Mouse (Mus musculus) thymus, adult 2 months (tissue): Measurements from ENCODE around the gene Man2b1.

Experiments used
- CTCF ChIP-seq: fragments of 200-500 bp; IDR thresholded peaks from 2 replicates; pipeline ENCODE4 v1.5.1; 2012; ENCODE audit warnings: mild to moderate bottlenecking, control low read depth, low read length, moderate library complexity, borderline replicate concordance; ENCODE audit not compliant: control insufficient read depth, poor library complexity, insufficient read depth; ENCODE audit errors: extremely low read depth
- POLR2A ChIP-seq: fragments of 200-500 bp; IDR thresholded peaks from 2 replicates; pipeline ENCODE4 v1.6.1; 2012; ENCODE audit warnings: mild to moderate bottlenecking, low read length, control low read depth, moderate library complexity; ENCODE audit not compliant: control insufficient read depth, poor library complexity, insufficient read depth; ENCODE audit errors: extremely low read depth

GRCm38 (mm10) chr8:85036718-85037365, 46.2 kb upstream of the Man2b1 start, which contains the start of gene Tnpo2:
- TF ChIP-seq CTCF = peak; percentile 17; the same call in 1 of the 2 replicates
- 0 out of 2 replicates have a peak, but pooled peaks have one; percentile 51 for TF ChIP-seq POLR2A
